Mouse (Mus musculus) limb, embryonic 12.5 days (tissue): ENCODE measurements around the gene Nktr. TPM values are rescaled to one million over a fixed set of nuclear protein-coding genes. Genes with fewer than 3 reads are reported as not detected.

Experiments
- ATAC-seq: fragments of 200-750 bp; cut with Nextera tagmentation; 2 replicates; pipeline ENCODE4 v1.8.0; 2017; ENCODE audit warnings: low read depth, moderate TSS enrichment; ENCODE audit not compliant: insufficient number of reproducible peaks, insufficient read depth, low FRiP score, low TSS enrichment
- H3K27ac ChIP-seq: fragments of 300-500 bp; sonication (generic); 2 replicates; pipeline ENCODE4 v1.5.1; 2016; ENCODE audit warnings: mild to moderate bottlenecking, moderate library complexity
- H3K27me3 ChIP-seq: fragments of 300-500 bp; sonication (generic); 2 replicates; pipeline ENCODE4 v1.6.1; 2016; ENCODE audit warnings: mild to moderate bottlenecking, moderate library complexity
- H3K36me3 ChIP-seq: fragments of 300-500 bp; sonication (generic); 2 replicates; pipeline ENCODE4 v1.6.1; 2016; ENCODE audit warnings: mild to moderate bottlenecking, moderate library complexity
- H3K4me1 ChIP-seq: fragments of 300-500 bp; sonication (generic); replicated peaks from 2 replicates; pipeline ENCODE4 v1.6.1; 2016
- H3K4me2 ChIP-seq: fragments of 300-500 bp; sonication (generic); 2 replicates; pipeline ENCODE4 v1.6.1; 2016; ENCODE audit warnings: mild to moderate bottlenecking, moderate library complexity
- H3K4me3 ChIP-seq: fragments of 300-500 bp; sonication (generic); replicated peaks from 2 replicates; pipeline ENCODE4 v1.5.1; 2016; ENCODE audit warnings: mild to moderate bottlenecking
- H3K9ac ChIP-seq: fragments of 300-500 bp; sonication (generic); replicated peaks from 2 replicates; pipeline ENCODE4 v1.6.1; 2016; ENCODE audit warnings: mild to moderate bottlenecking, moderate library complexity
- H3K9me3 ChIP-seq: fragments of 300-500 bp; sonication (generic); 2 replicates; pipeline ENCODE4 v1.6.1; 2016; ENCODE audit warnings: mild to moderate bottlenecking, moderate library complexity
- WGBS: fragments of 180-500 bp; shearing (Covaris S2); methylation state at CpG from one replicate; pipeline ENCODE4 v1.1.7; 2016; 5-methylcytosine and 5-hydroxymethylcytosine counted together
- polyA plus RNA-seq: library from polyadenylated mRNA; unstranded; fragments of >200 nt; fragmentation: Nextera tagmentation; extraction: Ambion mirVana; gene quantifications from 2 replicates; pipeline ENCODE4 v1.2.1, GENCODE M21; 2016

The Nktr gene
- polyA plus RNA-seq, 1 experiment from 2014 or later, result 71.5 TPM

DNA sequence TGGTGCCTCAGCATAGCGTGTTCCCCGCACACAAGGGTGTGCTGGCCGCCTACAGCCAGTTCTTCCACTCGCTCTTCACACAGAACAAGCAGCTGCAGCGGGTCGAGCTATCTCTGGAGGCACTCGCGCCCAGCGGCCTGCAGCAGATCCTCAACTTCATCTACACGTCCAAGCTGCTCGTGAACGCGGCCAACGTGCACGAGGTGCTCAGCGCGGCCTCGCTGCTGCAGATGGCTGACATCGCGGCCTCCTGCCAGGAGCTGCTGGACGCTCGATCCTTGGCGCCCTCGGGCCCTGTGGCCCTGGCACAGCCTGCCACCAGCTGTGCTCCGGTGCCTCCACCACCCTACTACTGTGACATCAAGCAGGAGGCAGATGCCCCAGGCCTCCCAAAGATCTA is 43.8 kb downstream of the Nktr start:
- H3K27ac ChIP-seq, result no peak overlapping the region
- H3K4me2 ChIP-seq, result no peak overlapping the region
- H3K27me3 ChIP-seq, result no peaks in the 10 kb centered on the region
- H3K4me1 ChIP-seq, result peaks cover 31% of the 10 kb centered on the region
- no peak overlapping the region for H3K9ac ChIP-seq
- 92% methylated on average over 25 of the region's 25 CpGs for WGBS
- no peaks in the 10 kb centered on the region for H3K9me3 ChIP-seq
- H3K4me3 ChIP-seq, result no peak overlapping the region
- peaks cover 60% of the 10 kb centered on the region for H3K36me3 ChIP-seq
- ATAC-seq, result no peak

DNA sequence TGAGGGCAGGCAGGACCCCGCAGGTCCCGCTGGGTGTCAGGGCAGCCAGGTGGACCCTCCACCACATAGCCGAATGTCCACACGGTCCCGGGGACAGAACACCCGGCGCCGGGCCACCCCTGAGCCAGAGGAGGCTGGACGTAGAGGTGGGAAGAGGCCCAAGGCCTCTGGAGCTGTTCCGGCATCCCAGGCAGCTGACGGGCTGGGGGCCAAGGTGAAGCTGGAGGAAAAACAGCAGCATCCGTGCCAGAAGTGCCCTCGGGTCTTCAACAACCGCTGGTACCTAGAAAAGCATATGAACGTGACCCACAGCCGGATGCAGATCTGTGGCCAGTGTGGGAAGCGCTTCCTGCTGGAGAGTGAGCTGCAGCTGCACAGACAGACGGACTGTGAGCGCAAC is 44.7 kb downstream of the Nktr start:
- no peak overlapping the region for H3K9ac ChIP-seq
- no peak overlapping the region for H3K4me2 ChIP-seq
- H3K27ac ChIP-seq, result no peak overlapping the region
- H3K4me1 ChIP-seq, result peaks cover 21% of the 10 kb centered on the region
- no peak overlapping the region for H3K4me3 ChIP-seq
- WGBS, result 91% methylated on average over 19 of the region's 19 CpGs
- no peaks in the 10 kb centered on the region for H3K27me3 ChIP-seq
- peaks cover 70% of the 10 kb centered on the region for H3K36me3 ChIP-seq
- no peaks in the 10 kb centered on the region for H3K9me3 ChIP-seq
- ATAC-seq, result no peak

DNA sequence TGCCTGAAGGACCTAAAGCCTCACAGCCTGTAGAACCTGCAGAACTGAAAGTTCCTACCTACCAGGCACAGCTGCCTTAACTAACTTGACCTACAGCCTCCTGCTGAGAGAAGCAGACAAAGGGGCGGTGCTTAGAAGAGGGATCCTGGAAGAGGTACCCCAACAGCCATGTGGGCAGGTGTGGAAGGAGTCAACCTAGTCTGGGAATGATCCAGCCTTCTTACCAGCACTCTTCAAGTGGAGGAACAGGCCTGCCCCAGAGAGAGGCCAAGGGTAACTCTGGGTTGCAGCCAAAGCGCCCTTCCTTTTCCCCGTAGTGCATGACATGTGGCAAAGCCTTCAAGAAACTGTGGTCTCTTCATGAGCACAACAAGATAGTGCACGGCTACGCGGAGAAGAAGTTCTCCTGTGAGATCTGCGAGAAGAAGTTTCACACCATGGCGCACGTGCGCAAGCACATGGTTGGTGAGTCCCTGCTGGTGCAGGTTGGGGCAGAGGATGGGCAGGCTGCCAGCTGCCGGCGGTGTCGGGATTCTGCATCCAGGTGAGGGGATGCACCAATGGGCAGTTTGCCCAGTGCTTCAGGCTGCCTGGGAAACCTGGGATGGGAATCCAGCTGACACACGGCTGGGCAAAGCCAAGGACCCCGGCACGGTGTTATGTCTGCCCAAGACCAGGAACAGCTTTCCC is 46.3 kb downstream of the Nktr start:
- H3K4me2 ChIP-seq, result no peak overlapping the region
- no peak overlapping the region for H3K4me3 ChIP-seq
- H3K9me3 ChIP-seq, result no peaks in the 10 kb centered on the region
- peaks cover 16% of the 10 kb centered on the region for H3K4me1 ChIP-seq
- no peaks in the 10 kb centered on the region for H3K27me3 ChIP-seq
- WGBS, result 92% methylated on average over 16 of the region's 16 CpGs
- no peak overlapping the region for H3K27ac ChIP-seq
- ATAC-seq, result no peak
- peaks cover 72% of the 10 kb centered on the region for H3K36me3 ChIP-seq
- H3K9ac ChIP-seq, result no peak overlapping the region

DNA sequence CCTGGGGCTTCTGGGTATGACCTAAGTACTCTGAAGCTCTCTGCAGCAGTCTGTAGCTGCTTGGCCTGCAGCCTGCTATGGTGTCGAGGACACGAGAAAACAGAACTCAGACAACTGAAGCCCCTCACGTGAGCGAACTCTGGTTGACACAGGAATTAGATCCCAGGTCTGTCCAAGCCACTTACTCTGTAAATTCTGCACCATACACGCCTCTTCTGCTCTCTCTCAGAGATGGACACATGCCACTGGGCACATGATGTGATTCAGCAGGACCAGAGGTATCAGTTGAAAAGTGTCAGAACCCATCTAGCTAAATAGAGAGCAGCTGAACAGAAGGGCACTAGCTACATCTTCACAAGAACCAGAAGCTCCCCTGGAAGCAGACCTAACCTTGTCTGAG is 53.4 kb downstream of the Nktr start:
- H3K4me1 ChIP-seq, result peaks cover under 1% of the 10 kb centered on the region; the same call in 1 of the 2 replicates
- no peak overlapping the region for H3K9ac ChIP-seq
- peaks cover 22% of the 10 kb centered on the region for H3K27me3 ChIP-seq
- H3K4me3 ChIP-seq, result no peak overlapping the region
- no peak overlapping the region for H3K4me2 ChIP-seq
- WGBS, result 71% methylated on average over 5 of the region's 5 CpGs
- H3K9me3 ChIP-seq, result no peaks in the 10 kb centered on the region
- no peak for ATAC-seq
- H3K36me3 ChIP-seq, result peaks cover 15% of the 10 kb centered on the region
- H3K27ac ChIP-seq, result no peak overlapping the region

DNA sequence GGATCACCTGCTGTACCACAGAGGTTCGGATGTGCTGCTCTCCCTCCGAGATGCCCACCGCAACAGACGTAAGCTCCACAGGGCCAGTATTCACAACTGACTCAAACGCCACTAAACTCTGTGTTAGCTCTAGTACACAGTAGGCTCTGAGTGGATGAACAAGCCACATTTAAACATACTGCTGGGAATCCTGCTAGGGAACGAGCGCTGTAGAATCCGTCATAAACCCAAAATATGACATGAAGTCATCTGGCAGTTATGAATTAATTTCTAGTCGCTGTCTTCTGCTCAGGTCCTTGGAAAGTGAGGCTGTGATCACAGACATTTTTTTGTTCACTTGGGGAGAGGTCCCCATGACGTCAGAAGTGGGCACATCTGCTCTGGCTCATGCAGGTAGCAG is 57.0 kb downstream of the Nktr start:
- ATAC-seq, result no peak
- WGBS, result 76% methylated on average over 10 of the region's 10 CpGs

DNA sequence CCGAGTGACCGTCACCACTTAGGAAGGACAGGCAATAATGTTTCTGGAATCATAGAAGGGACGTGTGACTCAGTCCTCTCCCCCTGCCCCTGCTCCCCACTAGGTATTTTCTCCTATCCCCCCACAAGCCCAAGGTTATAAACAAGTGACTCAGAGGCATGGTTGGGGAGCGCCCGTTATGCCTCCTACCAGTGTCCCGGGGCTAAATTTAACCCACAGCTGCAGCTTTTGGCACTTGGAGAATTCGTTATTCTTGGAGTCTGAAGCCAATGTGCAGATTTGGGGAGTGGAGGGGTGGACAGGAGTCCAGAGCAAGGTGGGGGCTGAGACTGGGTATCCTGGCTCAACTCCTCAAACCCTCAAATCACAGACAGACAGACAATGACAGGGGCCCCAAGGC is 57.5 kb downstream of the Nktr start:
- Histone ChIP-seq H3K9ac (no peak overlapping the region), H3K9me3 (no peaks in the 10 kb centered on the region), H3K27me3 (peaks cover 56% of the 10 kb centered on the region), H3K4me2 (no peak overlapping the region), H3K4me3 (no peak overlapping the region), H3K36me3 (no peaks in the 10 kb centered on the region), H3K4me1 (peaks cover 10% of the 10 kb centered on the region), H3K27ac (no peak overlapping the region)
- no peak for ATAC-seq
- 75% methylated on average over 7 of the region's 7 CpGs for WGBS

More for the DNA sequence above, 57.0 kb downstream of the Nktr start:
- Histone ChIP-seq H3K4me3 (no peak overlapping the region), H3K36me3 (no peaks in the 10 kb centered on the region), H3K4me2 (no peak overlapping the region), H3K27ac (no peak overlapping the region), H3K9ac (no peak overlapping the region), H3K27me3 (peaks cover 56% of the 10 kb centered on the region), H3K4me1 (peaks cover 10% of the 10 kb centered on the region), H3K9me3 (no peaks in the 10 kb centered on the region)

DNA sequence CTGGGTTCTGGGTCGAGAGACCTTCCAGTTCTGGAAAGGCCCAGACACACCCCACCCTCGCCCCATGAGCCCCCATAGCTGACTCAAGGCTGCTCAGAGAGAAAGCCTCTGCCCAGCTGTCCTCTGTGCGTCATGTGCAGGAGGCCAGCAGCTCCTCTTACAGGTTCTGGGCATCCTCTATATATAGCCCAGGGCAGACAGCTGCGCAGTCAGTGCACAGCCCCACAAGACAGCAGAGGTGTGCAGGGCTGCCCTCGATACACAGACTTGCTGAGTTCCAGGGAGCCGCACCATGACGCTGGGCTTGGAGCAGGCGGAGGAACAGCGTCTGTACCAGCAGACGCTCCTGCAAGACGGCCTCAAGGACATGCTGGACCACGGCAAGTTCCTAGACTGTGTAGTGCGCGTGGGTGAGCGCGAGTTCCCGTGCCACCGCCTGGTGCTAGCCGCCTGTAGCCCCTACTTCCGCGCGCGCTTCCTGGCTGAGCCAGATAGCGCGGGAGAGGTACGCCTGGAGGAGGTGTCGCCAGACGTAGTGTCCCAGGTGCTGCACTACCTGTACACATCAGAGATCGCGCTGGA is 58.6 kb downstream of the Nktr start, which contains the start of gene Klhl40:
Gene Klhl40 (plus strand): TSS at position 124 of the 582 bp plus-strand sequence.
- Histone ChIP-seq H3K9ac (peak within 1 kb of the TSS; percentile 37; the same call in 1 of the 2 replicates), H3K36me3 (no peaks in the 10 kb centered on the region), H3K4me1 (peaks cover 10% of the 10 kb centered on the region), H3K27me3 (peaks cover 56% of the 10 kb centered on the region), H3K4me2 (peak within 1 kb of the TSS; percentile 56), H3K9me3 (no peaks in the 10 kb centered on the region), H3K4me3 (peak within 1 kb of the TSS; percentile 35), H3K27ac (no peak within 1 kb of the TSS)
- peak; percentile 53 for ATAC-seq
- WGBS, result 23% methylated on average over 30 of the region's 30 CpGs

DNA sequence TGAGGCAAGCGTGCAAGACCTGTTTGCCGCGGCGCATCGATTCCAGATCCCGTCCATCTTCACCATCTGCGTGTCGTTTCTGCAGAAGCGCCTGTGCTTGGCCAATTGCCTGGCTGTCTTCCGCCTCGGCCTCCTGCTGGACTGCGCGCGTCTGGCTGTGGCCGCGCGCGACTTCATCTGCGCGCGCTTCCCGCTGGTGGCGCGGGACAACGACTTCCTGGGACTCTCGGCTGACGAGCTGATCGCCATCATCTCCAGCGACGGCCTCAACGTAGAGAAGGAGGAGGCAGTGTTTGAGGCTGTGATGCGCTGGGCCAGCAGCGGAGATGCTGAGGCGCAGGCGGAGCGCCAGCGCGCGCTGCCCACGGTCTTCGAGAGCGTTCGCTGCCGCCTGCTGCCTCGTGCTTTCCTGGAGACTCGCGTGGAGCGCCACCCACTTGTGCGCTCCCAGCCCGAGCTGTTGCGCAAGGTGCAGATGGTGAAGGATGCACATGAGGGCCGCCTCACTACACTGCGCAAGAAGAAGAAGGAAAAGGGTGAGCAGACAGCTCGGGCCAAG is 59.2 kb downstream of the Nktr start:
- Histone ChIP-seq H3K9me3 (no peaks in the 10 kb centered on the region), H3K36me3 (no peaks in the 10 kb centered on the region), H3K27ac (no peak overlapping the region), H3K4me2 (peak overlapping the region; percentile 56), H3K4me3 (peak overlapping the region; percentile 35), H3K27me3 (peaks cover 56% of the 10 kb centered on the region), H3K4me1 (peaks cover 10% of the 10 kb centered on the region), H3K9ac (peak overlapping the region; percentile 37; the same call in 1 of the 2 replicates)
- no peak for ATAC-seq
- WGBS, result 15% methylated on average over 54 of the region's 54 CpGs

DNA sequence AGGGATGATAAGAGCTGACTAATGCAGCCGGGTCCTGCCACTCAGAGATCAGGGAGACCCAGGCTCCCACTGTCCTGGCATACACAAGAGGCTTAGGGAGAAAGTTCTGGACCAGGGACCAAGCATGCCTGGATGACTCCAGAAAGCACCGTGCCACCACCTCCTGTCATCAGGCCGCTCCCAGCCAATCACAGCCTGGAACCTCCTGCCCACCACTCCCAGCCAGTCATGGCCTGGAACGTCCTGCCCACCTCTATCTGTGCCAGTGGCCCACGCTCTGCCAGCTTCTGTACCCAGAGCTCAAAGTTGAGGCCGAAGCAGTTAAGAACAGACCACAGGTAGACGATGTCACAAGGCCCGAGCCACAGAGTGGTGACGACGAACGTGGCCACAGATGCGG is 65.8 kb downstream of the Nktr start:
- H3K36me3 ChIP-seq, result no peaks in the 10 kb centered on the region
- no peak overlapping the region for H3K4me2 ChIP-seq
- no peaks in the 10 kb centered on the region for H3K9me3 ChIP-seq
- no peak overlapping the region for H3K4me3 ChIP-seq
- H3K4me1 ChIP-seq, result no peaks in the 10 kb centered on the region
- peaks cover 19% of the 10 kb centered on the region for H3K27me3 ChIP-seq
- no peak overlapping the region for H3K9ac ChIP-seq
- ATAC-seq, result no peak
- no peak overlapping the region for H3K27ac ChIP-seq
- WGBS, result 88% methylated on average over 12 of the region's 12 CpGs

DNA sequence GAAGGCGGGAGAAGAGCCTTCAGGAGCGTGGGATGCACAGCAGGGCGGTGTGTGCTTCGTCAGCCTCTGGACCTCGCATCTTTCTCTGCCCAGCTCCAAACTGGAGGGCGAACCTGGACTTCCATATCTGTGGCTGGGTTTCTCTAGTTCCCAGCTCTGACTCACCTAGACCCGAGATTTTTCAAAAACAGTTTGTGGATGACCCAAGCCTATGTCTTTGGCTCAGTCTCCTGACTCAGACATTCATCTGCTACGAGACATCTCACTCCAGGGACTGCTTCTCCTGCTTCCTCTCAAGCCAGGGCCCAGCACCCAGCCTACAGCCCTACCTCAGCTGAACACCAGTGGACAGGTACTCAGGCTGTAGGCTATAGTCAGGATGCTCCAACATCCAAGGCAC is 66.3 kb downstream of the Nktr start:
- H3K4me2 ChIP-seq, result no peak overlapping the region
- H3K4me3 ChIP-seq, result no peak overlapping the region
- no peak for ATAC-seq
- 83% methylated on average over 8 of the region's 8 CpGs for WGBS
- no peak overlapping the region for H3K27ac ChIP-seq
- H3K9ac ChIP-seq, result no peak overlapping the region
- peaks cover 14% of the 10 kb centered on the region for H3K27me3 ChIP-seq
- H3K9me3 ChIP-seq, result no peaks in the 10 kb centered on the region
- H3K4me1 ChIP-seq, result no peaks in the 10 kb centered on the region
- H3K36me3 ChIP-seq, result no peaks in the 10 kb centered on the region

DNA sequence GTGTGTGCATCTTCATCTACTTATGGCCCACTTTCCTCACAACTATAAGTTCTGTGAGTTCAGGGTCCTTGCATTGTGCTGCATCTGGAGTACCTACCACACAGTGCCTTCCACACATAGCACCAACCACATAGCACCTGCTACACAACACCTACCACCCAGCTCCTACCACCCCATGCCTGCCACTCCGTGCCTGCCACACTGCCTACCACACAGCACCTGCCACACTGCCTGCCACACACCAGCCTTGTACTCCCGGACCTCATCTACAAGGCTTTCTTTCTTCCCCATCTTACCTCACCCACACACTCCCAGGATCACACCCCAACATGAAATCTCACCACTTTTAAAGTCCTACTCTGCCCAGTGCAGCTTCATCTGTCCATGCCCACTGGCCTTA is 67.4 kb downstream of the Nktr start:
- Histone ChIP-seq H3K9me3 (no peaks in the 10 kb centered on the region), H3K4me2 (no peak overlapping the region), H3K4me1 (no peaks in the 10 kb centered on the region), H3K27ac (no peak overlapping the region), H3K36me3 (no peaks in the 10 kb centered on the region), H3K27me3 (peaks cover 8% of the 10 kb centered on the region; the same call in 1 of the 2 replicates), H3K4me3 (no peak overlapping the region), H3K9ac (no peak overlapping the region)
- WGBS, result 71% methylated on average over 2 of the region's 2 CpGs
- no peak for ATAC-seq
